ENCODE assay signal across 1 mouse cellular context in genomic region chr14:101661654-101662412, GRCm38 (mm10).
TF ChIP-seq lines count a peak whose summit lies in the region.

No protein-coding gene starts in this region.

TF ChIP-seq in CH12.LX, 34 proteins besides CTCF, POLR2A, EP300 and RAD21 (continued from another document):
- TF ChIP-seq JUND (conservative IDR thresholded peaks at IDR 0.05; ENCODE audit: low read depth, low read length) (no peak; the same call in 1 of the 2 replicates), HCFC1 (IDR thresholded peaks at IDR 0.05; ENCODE audit: low read depth, low read length) (no peak), BHLHE40 (IDR thresholded peaks at IDR 0.05; ENCODE audit: low read depth, low read length) (peak; percentile 51; the same call in 1 of the 2 replicates), CHD2 (IDR thresholded peaks at IDR 0.05; ENCODE audit: low read length) (no peak), GABPA (IDR thresholded peaks at IDR 0.05; ENCODE audit: insufficient replicate concordance, low read depth, low read length) (no peak), IRF4 (IDR thresholded peaks at IDR 0.05; ENCODE audit: low read depth, low read length) (peak; percentile 88), ZC3H11A (IDR thresholded peaks at IDR 0.05; ENCODE audit: low read depth, low read length) (no peak), MYC (IDR thresholded peaks at IDR 0.05; ENCODE audit: low read depth, low read length) (peak; percentile 71), RCOR1 (conservative IDR thresholded peaks at IDR 0.05; ENCODE audit: low read depth, low read length) (0 out of 2 replicates have a peak, but pooled peaks have one; percentile 11), SMC3 (IDR thresholded peaks at IDR 0.05; ENCODE audit: low read depth, low read length) (no peak)
